Mouse (Mus musculus): ENCODE results near the gene Fxyd1. TPM values are rescaled to one million over a fixed set of nuclear protein-coding genes. Genes with fewer than 3 reads are reported as not detected.
A peak's percentile ranks its signal among the peaks of the same experiment; 100 is the strongest.

The Fxyd1 gene
- polyA plus RNA-seq, 1 experiment from 2014 or later: 135 TPM

GRCm38 (mm10) chr7:31058211-31058610 lies 1.2 kb upstream of the Fxyd1 start:
- Histone ChIP-seq H3K4me1 (ENCODE audit: control insufficient read depth, insufficient read depth, low read length) (peaks cover 18% of the 10 kb centered on the region), H3K4me2 (ENCODE audit: low read depth, low read length) (no peak overlapping the region), H3K36me3 (ENCODE audit: control insufficient read depth, insufficient read depth, low read length) (no peaks in the 10 kb centered on the region), H3K9ac (ENCODE audit: low read depth, low read length) (no peak overlapping the region), H3K9me3 (ENCODE audit: control insufficient read depth, low read length) (no peaks in the 10 kb centered on the region), H3K27ac (replicated peaks; ENCODE audit: low read depth, low read length) (no peak overlapping the region), H3K4me3 (ENCODE audit: low read depth, low read length) (no peak overlapping the region), H3K27me3 (replicated peaks; ENCODE audit: control insufficient read depth, insufficient read depth, low read length) (peaks cover 8% of the 10 kb centered on the region)
- 85% methylated on average over 6 of the region's 6 CpGs for WGBS
- DNase-seq (ENCODE audit: low spot score) (no peak), ATAC-seq (ENCODE audit: low read depth) (no peak)

- WGBS: 59% methylated on average over 5 of the region's 5 CpGs
- no peak overlapping the region for H3K4me2 ChIP-seq (ENCODE audit: low read depth, low read length)
- ATAC-seq (ENCODE audit: low read depth) (no peak), DNase-seq (ENCODE audit: low spot score) (no peak)
- no peaks in the 10 kb centered on the region for H3K36me3 ChIP-seq (ENCODE audit: control insufficient read depth, insufficient read depth, low read length)
- peaks cover 23% of the 10 kb centered on the region for H3K4me1 ChIP-seq (ENCODE audit: control insufficient read depth, insufficient read depth, low read length)
- no peak overlapping the region for H3K27ac ChIP-seq (replicated peaks; ENCODE audit: low read depth, low read length)
- peaks cover 13% of the 10 kb centered on the region for H3K27me3 ChIP-seq (replicated peaks; ENCODE audit: control insufficient read depth, insufficient read depth, low read length)
- no peak overlapping the region for H3K9ac ChIP-seq (ENCODE audit: low read depth, low read length)
- no peaks in the 10 kb centered on the region for H3K9me3 ChIP-seq (ENCODE audit: control insufficient read depth, low read length)
- no peak overlapping the region for H3K4me3 ChIP-seq (ENCODE audit: low read depth, low read length)
Observed at GRCm38 (mm10) chr7:31057730-31058129, 731 bp upstream of the Fxyd1 start.

- Histone ChIP-seq H3K4me3 (ENCODE audit: low read depth, low read length) (no peak overlapping the region), H3K36me3 (ENCODE audit: control insufficient read depth, insufficient read depth, low read length) (no peaks in the 10 kb centered on the region), H3K27me3 (replicated peaks; ENCODE audit: control insufficient read depth, insufficient read depth, low read length) (peaks cover 26% of the 10 kb centered on the region), H3K4me1 (ENCODE audit: control insufficient read depth, insufficient read depth, low read length) (peaks cover 34% of the 10 kb centered on the region), H3K9me3 (ENCODE audit: control insufficient read depth, low read length) (no peaks in the 10 kb centered on the region), H3K9ac (ENCODE audit: low read depth, low read length) (no peak overlapping the region), H3K27ac (replicated peaks; ENCODE audit: low read depth, low read length) (no peak overlapping the region), H3K4me2 (ENCODE audit: low read depth, low read length) (no peak overlapping the region)
- 69% methylated on average over 7 of the region's 7 CpGs for WGBS
- no peak for DNase-seq (ENCODE audit: low spot score)
- ATAC-seq (ENCODE audit: low read depth): no peak
Observed at GRCm38 (mm10) chr7:31056448-31056847, 551 bp downstream of the Fxyd1 start.

GRCm38 (mm10) chr7:31055883-31056282 lies 1.1 kb downstream of the Fxyd1 start:
- H3K36me3 ChIP-seq (ENCODE audit: control insufficient read depth, insufficient read depth, low read length): no peaks in the 10 kb centered on the region
- H3K4me2 ChIP-seq (ENCODE audit: low read depth, low read length): peak overlapping the region; percentile 54
- H3K27me3 ChIP-seq (replicated peaks; ENCODE audit: control insufficient read depth, insufficient read depth, low read length): peaks cover 31% of the 10 kb centered on the region
- peak overlapping the region; percentile 61; the same call in 1 of the 2 replicates for H3K27ac ChIP-seq (replicated peaks; ENCODE audit: low read depth, low read length)
- ATAC-seq (ENCODE audit: low read depth) (no peak), DNase-seq (ENCODE audit: low spot score) (no peak)
- H3K9ac ChIP-seq (ENCODE audit: low read depth, low read length): no peak overlapping the region
- H3K4me3 ChIP-seq (ENCODE audit: low read depth, low read length): no peak overlapping the region
- WGBS: 16% methylated on average over 3 of the region's 4 CpGs
- H3K4me1 ChIP-seq (ENCODE audit: control insufficient read depth, insufficient read depth, low read length): peaks cover 40% of the 10 kb centered on the region
- no peaks in the 10 kb centered on the region for H3K9me3 ChIP-seq (ENCODE audit: control insufficient read depth, low read length)

- ATAC-seq (ENCODE audit: low read depth): peak; percentile 87
- Histone ChIP-seq H3K27ac (replicated peaks; ENCODE audit: low read depth, low read length) (peak overlapping the region; percentile 33; the same call in 1 of the 2 replicates), H3K9ac (ENCODE audit: low read depth, low read length) (peak overlapping the region; percentile 53), H3K4me1 (ENCODE audit: control insufficient read depth, insufficient read depth, low read length) (peaks cover 45% of the 10 kb centered on the region), H3K9me3 (ENCODE audit: control insufficient read depth, low read length) (no peaks in the 10 kb centered on the region), H3K36me3 (ENCODE audit: control insufficient read depth, insufficient read depth, low read length) (no peaks in the 10 kb centered on the region), H3K4me3 (ENCODE audit: low read depth, low read length) (peak overlapping the region; percentile 33), H3K27me3 (replicated peaks; ENCODE audit: control insufficient read depth, insufficient read depth, low read length) (peaks cover 36% of the 10 kb centered on the region), H3K4me2 (ENCODE audit: low read depth, low read length) (peak overlapping the region; percentile 54)
- peak; percentile 92 for DNase-seq (ENCODE audit: low spot score)
- 3% methylated on average over 8 of the region's 10 CpGs for WGBS
Observed at GRCm38 (mm10) chr7:31055354-31055824, 1.6 kb downstream of the Fxyd1 start.

GRCm38 (mm10) chr7:31054661-31055320 lies 2.2 kb downstream of the Fxyd1 start:
- H3K4me1 ChIP-seq (ENCODE audit: control insufficient read depth, insufficient read depth, low read length): peaks cover 51% of the 10 kb centered on the region
- ATAC-seq (ENCODE audit: low read depth): no peak

GRCm38 (mm10) chr7:31053882-31054447 lies 3.0 kb downstream of the Fxyd1 start:
- no peak overlapping the region for H3K27ac ChIP-seq (replicated peaks; ENCODE audit: low read depth, low read length)
- 21% methylated on average over 10 of the region's 10 CpGs for WGBS
- peaks cover 55% of the 10 kb centered on the region for H3K4me1 ChIP-seq (ENCODE audit: control insufficient read depth, insufficient read depth, low read length)
- ATAC-seq (ENCODE audit: low read depth) (no peak), DNase-seq (ENCODE audit: low spot score) (no peak)
- H3K9me3 ChIP-seq (ENCODE audit: control insufficient read depth, low read length): no peaks in the 10 kb centered on the region
- no peak overlapping the region for H3K9ac ChIP-seq (ENCODE audit: low read depth, low read length)
- no peak overlapping the region for H3K4me3 ChIP-seq (ENCODE audit: low read depth, low read length)
- no peaks in the 10 kb centered on the region for H3K36me3 ChIP-seq (ENCODE audit: control insufficient read depth, insufficient read depth, low read length)
- 0 out of 2 replicates have a peak overlapping the region, but pooled peaks have one; percentile 54 for H3K4me2 ChIP-seq (ENCODE audit: low read depth, low read length)
- H3K27me3 ChIP-seq (replicated peaks; ENCODE audit: control insufficient read depth, insufficient read depth, low read length): peaks cover 47% of the 10 kb centered on the region

More at GRCm38 (mm10) chr7:31054661-31055320, 2.2 kb downstream of the Fxyd1 start:
- Histone ChIP-seq H3K4me2 (ENCODE audit: low read depth, low read length) (peak overlapping the region; percentile 54), H3K36me3 (ENCODE audit: control insufficient read depth, insufficient read depth, low read length) (no peaks in the 10 kb centered on the region), H3K4me3 (ENCODE audit: low read depth, low read length) (peak overlapping the region; percentile 33), H3K27me3 (replicated peaks; ENCODE audit: control insufficient read depth, insufficient read depth, low read length) (peaks cover 42% of the 10 kb centered on the region), H3K27ac (replicated peaks; ENCODE audit: low read depth, low read length) (peak overlapping the region; percentile 33; the same call in 1 of the 2 replicates), H3K9ac (ENCODE audit: low read depth, low read length) (peak overlapping the region; percentile 53), H3K9me3 (ENCODE audit: control insufficient read depth, low read length) (no peaks in the 10 kb centered on the region)
- 52% methylated on average over 11 of the region's 11 CpGs for WGBS
- no peak for DNase-seq (ENCODE audit: low spot score)

- DNase-seq (ENCODE audit: low spot score): peak; percentile 63
- Histone ChIP-seq H3K27ac (replicated peaks; ENCODE audit: low read depth, low read length) (no peak overlapping the region), H3K4me3 (ENCODE audit: low read depth, low read length) (peak overlapping the region; percentile 32), H3K9ac (ENCODE audit: low read depth, low read length) (peak overlapping the region; percentile 45; the same call in 1 of the 2 replicates), H3K36me3 (ENCODE audit: control insufficient read depth, insufficient read depth, low read length) (no peaks in the 10 kb centered on the region), H3K4me1 (ENCODE audit: control insufficient read depth, insufficient read depth, low read length) (peaks cover 55% of the 10 kb centered on the region), H3K4me2 (ENCODE audit: low read depth, low read length) (peak overlapping the region; percentile 49), H3K9me3 (ENCODE audit: control insufficient read depth, low read length) (no peaks in the 10 kb centered on the region), H3K27me3 (replicated peaks; ENCODE audit: control insufficient read depth, insufficient read depth, low read length) (peaks cover 47% of the 10 kb centered on the region)
- ATAC-seq (ENCODE audit: low read depth): peak; percentile 22; the same call in 1 of the 2 replicates
- 2% methylated on average over 32 of the region's 34 CpGs for WGBS
Observed at GRCm38 (mm10) chr7:31052636-31053434, 4.2 kb downstream of the Fxyd1 start.

Measured in embryonic facial prominence, embryonic 14.5 days (tissue).